Mouse (Mus musculus) liver, adult 2 months (tissue): ENCODE results near the gene Abcd2. TPM values are rescaled to one million over a fixed set of nuclear protein-coding genes. Genes with fewer than 3 reads are reported as not detected.

Experiments
- DNase-seq: peaks from one replicate; pipeline ENCODE4 v3.0.0-alpha.2; 2011; ENCODE audit warnings: low read depth, low spot score; ENCODE audit errors: extremely low read depth
- H3K27ac ChIP-seq: fragments of 200-500 bp; replicated peaks from 2 replicates; pipeline ENCODE4 v1.5.1; 2012; ENCODE audit warnings: low read depth, mild to moderate bottlenecking, control low read depth, inconsistent platforms, low read length; ENCODE audit not compliant: insufficient read depth
- H3K27me3 ChIP-seq: fragments of 200-500 bp; 2 replicates; pipeline ENCODE4 v1.6.1; 2012; ENCODE audit warnings: mild to moderate bottlenecking, moderate library complexity, low read length, inconsistent platforms; ENCODE audit not compliant: control insufficient read depth, insufficient read depth
- H3K36me3 ChIP-seq: fragments of 200-500 bp; 2 replicates; pipeline ENCODE4 v1.6.1; 2012; ENCODE audit warnings: low read length, inconsistent platforms; ENCODE audit not compliant: control insufficient read depth, insufficient read depth
- H3K4me1 ChIP-seq: fragments of 200-500 bp; 2 replicates; pipeline ENCODE4 v1.6.1; 2011; ENCODE audit warnings: low read length; ENCODE audit not compliant: control insufficient read depth, insufficient read depth
- H3K4me3 ChIP-seq: fragments of 200-500 bp; 2 replicates; pipeline ENCODE4 v1.5.1; 2011; ENCODE audit warnings: low read depth, mild to moderate bottlenecking, control low read depth, low read length, moderate library complexity; ENCODE audit not compliant: insufficient read depth
- H3K79me2 ChIP-seq: fragments of 200-500 bp; 2 replicates; pipeline ENCODE4 v1.6.1; 2012; ENCODE audit warnings: inconsistent platforms, mild to moderate bottlenecking, low read length, moderate library complexity; ENCODE audit not compliant: control insufficient read depth, insufficient read depth
- H3K9ac ChIP-seq: fragments of 200-500 bp; 2 replicates; pipeline ENCODE4 v1.6.1; 2012; ENCODE audit warnings: low read depth, mild to moderate bottlenecking, control low read depth, inconsistent platforms, low read length
- CTCF ChIP-seq: fragments of 200-500 bp; IDR thresholded peaks from 2 replicates; pipeline ENCODE4 v1.5.1; 2011; ENCODE audit warnings: low read depth, low read length, control low read depth
- POLR2A ChIP-seq: fragments of 200-500 bp; IDR thresholded peaks from 2 replicates; pipeline ENCODE4 v1.6.1; 2011; ENCODE audit warnings: low read length, control low read depth; ENCODE audit not compliant: insufficient read depth; ENCODE audit errors: extremely low read depth
- WGBS: fragments of 180-500 bp; shearing (Covaris S2); methylation state at CpG from one replicate; pipeline ENCODE4 v1.1.7; 2018; 5-methylcytosine and 5-hydroxymethylcytosine counted together
- polyA plus RNA-seq: library from polyadenylated mRNA; depleted of rRNA; stranded (reverse); fragments of >200 nt; gene quantifications from 2 replicates; pipeline ENCODE4 v1.2.3, GENCODE M21; 2012
- total RNA-seq: library from RNA; depleted of rRNA; stranded (reverse); fragments of >200 nt; gene quantifications from 2 replicates; pipeline ENCODE4 v1.2.3, GENCODE M21; 2014

The Abcd2 gene
- total and polyA plus RNA-seq, 2 experiments: 5.6 to 42.0 TPM

DNA sequence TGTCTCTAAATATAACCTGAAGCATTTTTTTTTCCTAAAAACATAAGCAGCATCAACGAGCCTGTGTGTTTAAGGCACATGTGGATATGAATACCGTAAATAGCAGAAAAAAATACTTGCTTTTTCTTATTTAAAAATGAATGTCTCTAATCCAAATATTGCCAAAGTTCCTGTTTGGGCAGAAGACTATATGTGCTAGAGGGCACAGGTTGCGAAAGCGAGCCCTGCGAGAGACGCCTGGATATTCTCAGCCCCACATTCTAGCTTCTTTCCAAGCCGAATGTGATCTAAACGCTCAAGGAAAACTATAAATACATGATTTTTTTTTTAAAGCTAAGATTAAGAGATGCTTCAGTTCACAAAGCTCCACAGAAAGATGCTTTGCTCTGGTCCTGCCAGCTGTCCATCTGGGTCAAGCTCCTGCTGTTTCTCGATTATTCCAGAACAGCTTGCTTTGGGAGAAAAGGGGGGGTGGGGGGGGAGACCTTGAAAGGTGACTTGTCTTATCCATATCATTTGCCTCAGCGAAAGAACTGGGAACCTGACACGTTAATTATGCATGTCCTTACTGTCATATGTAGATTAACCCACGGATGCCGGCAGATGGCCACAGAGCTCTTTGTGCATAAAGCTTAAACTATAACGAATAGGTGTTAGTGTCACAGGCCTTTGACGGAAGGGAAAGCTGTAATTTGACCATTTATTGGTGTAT is 11.5 kb downstream of the Abcd2 start:
- Histone ChIP-seq H3K27me3 (no peaks in the 10 kb centered on the region), H3K27ac (no peak overlapping the region), H3K4me1 (peaks cover 10% of the 10 kb centered on the region), H3K9ac (no peak overlapping the region), H3K4me3 (no peak overlapping the region), H3K79me2 (no peaks in the 10 kb centered on the region; the same call in 1 of the 2 replicates), H3K36me3 (no peaks in the 10 kb centered on the region)
- TF ChIP-seq CTCF (no peak), POLR2A (no peak)
- WGBS: 28% methylated on average over 15 of the region's 15 CpGs
- peak; percentile 79 for DNase-seq

DNA sequence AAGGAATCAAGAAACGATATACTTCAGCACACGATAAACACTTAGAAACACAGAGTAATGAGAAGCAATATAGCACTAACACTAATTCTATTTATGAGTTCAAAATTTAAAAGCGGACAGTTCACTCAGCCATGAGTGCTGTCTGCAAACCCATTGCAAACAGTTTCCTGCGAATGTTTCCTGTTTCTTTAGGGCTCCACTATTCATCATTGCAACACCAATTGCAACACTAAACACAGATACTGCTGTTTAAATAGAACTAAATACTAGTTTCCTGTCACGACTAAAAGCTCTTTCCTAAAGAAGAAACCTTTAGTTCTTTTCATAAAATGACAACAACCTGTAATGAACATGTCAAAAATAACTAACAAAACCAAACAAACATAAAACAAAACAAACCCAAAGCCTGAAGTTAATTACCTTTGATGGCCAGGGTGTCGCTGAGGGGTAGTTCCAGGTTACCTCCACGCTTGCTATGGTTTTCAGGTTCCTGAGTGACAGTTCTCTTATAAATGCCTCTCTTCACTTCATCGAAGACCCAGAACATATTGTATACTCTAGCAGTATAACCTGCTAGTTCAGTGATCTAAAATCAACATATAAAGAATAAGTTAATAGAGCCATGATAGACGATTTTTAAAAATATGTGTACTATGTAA is 12.8 kb downstream of the Abcd2 start:
- TF ChIP-seq POLR2A (no peak), CTCF (no peak)
- 22% methylated on average over 9 of the region's 9 CpGs for WGBS
- Histone ChIP-seq H3K9ac (no peak overlapping the region), H3K4me1 (peaks cover 10% of the 10 kb centered on the region), H3K36me3 (no peaks in the 10 kb centered on the region), H3K79me2 (no peaks in the 10 kb centered on the region; the same call in 1 of the 2 replicates), H3K27me3 (no peaks in the 10 kb centered on the region), H3K27ac (peak overlapping the region; percentile 47), H3K4me3 (no peak overlapping the region)
- DNase-seq: peak; percentile 84

DNA sequence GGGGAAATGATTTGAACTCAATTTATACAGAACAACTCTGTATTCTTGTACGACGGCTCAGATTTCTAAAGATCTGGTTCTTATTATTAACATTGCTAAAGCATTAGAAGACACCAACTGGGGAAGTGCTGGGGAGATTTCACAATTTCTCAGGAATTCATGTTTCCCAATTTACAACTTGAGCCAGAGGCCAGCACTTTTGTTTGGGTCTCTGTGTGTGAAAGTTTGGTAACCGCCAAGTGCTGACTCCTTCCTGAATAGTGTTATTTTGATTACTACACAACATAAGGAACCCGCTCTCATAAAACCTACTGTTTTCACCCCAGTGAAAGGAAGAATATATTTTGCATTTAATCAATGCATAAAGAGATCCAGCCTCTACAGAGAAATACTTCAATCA is 19.4 kb downstream of the Abcd2 start:
- no peak overlapping the region for H3K4me3 ChIP-seq
- no peak overlapping the region for H3K27ac ChIP-seq
- TF ChIP-seq POLR2A: no peak
- TF ChIP-seq CTCF: no peak
- DNase-seq: peak; percentile 69
- H3K36me3 ChIP-seq: no peaks in the 10 kb centered on the region
- 24% methylated on average over 4 of the region's 4 CpGs for WGBS
- H3K79me2 ChIP-seq: no peaks in the 10 kb centered on the region
- H3K27me3 ChIP-seq: no peaks in the 10 kb centered on the region
- H3K4me1 ChIP-seq: peaks cover 5% of the 10 kb centered on the region; the same call in 1 of the 2 replicates
- no peak overlapping the region for H3K9ac ChIP-seq

DNA sequence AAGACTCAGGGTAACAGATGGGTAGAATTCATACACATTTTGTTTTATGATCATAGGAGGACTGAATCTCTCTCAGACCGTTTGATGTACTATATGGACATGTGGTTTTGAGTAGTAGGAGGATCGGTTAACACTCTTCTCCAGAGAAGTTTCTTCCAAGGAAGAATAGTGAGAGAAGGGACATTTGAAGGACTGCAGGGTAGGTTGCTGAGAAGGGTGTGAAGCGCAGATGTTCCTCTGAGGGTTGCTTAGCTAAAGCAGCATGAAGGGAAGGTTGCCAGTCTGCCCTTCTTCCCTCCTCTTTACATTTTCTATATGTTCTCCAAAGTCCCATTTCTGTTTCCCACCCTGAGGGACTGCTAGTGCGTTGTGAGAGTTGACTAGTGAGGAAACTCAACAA is 20.3 kb downstream of the Abcd2 start:
- WGBS: 90% methylated on average over 4 of the region's 4 CpGs
- DNase-seq: no peak
- H3K4me1 ChIP-seq: peaks cover 5% of the 10 kb centered on the region; the same call in 1 of the 2 replicates
- no peaks in the 10 kb centered on the region for H3K79me2 ChIP-seq
- H3K27me3 ChIP-seq: no peaks in the 10 kb centered on the region
- H3K9ac ChIP-seq: no peak overlapping the region
- H3K4me3 ChIP-seq: no peak overlapping the region
- H3K27ac ChIP-seq: no peak overlapping the region
- TF ChIP-seq POLR2A (no peak), CTCF (no peak)
- H3K36me3 ChIP-seq: no peaks in the 10 kb centered on the region

DNA sequence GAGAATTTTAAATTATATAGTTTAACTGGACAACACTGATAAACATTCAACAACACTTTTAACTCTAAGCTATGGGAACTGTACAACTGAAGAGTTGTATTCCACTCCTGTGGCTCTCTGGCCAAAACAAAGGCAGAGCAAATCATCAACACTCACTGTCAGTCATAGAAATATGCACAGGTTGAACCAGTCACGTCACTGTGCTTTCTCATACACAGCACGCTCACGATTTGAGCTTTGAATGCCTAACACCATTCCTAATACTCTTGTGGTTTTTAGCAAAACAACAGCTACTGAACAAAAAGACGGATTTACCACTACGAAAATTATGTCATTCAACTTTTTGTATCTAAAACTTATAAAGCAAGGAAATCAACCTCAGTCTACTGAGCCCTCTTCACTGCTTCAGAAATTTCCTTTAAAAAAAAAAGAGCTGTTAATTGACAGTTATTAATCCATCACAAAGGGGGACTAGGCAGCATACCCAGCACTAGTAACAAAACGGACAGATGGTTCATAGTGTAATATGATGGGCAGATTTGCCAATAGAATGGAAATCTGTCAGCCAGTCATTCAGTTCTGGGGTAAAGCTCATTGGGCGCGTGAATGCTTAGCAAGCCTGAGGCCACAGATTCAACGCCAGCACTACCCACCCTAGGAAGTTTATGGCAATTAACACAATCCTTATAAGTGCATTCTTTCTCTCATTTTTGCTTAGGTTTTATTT is 20.8 kb downstream of the Abcd2 start:
- 91% methylated on average over 9 of the region's 9 CpGs for WGBS

More for the DNA sequence above, 20.8 kb downstream of the Abcd2 start:
- TF ChIP-seq CTCF (no peak), POLR2A (no peak)
- H3K79me2 ChIP-seq: no peaks in the 10 kb centered on the region
- no peak overlapping the region for H3K4me3 ChIP-seq
- no peaks in the 10 kb centered on the region for H3K36me3 ChIP-seq
- DNase-seq: no peak
- no peaks in the 10 kb centered on the region for H3K27me3 ChIP-seq
- no peak overlapping the region for H3K9ac ChIP-seq
- H3K27ac ChIP-seq: no peak overlapping the region
- H3K4me1 ChIP-seq: peaks cover 5% of the 10 kb centered on the region; the same call in 1 of the 2 replicates
